ENCODE assay signal across 13 mouse cellular contexts in the genomic region with DNA sequence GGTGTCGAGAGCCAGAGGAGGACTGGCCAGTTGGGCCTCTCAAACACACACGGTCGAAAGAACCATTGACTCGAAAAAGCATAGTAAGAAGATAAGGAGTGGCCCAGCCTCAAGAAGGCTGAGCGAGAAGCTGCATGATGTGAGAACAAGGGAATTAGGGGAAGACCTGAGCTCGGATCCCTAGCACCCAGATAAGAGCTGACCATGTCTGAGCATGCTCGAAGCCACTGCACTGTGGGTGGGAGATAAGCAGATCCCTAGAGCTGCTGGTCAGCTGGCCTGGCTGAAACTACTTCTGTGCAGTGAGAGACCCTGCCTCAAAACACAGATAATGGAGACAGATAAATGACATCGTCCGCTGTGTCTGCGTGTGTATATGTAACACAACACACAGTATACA.
A peak's percentile ranks its signal among the peaks of the same experiment; 100 is the strongest.
DNase-seq lines count a peak whose midpoint lies in the region; ATAC-seq and TF ChIP-seq lines count a peak whose summit lies in the region.
"Had no signal": no experiment of that assay in that cellular context is flagged by ENCODE, and none has a peak within 500 bp of the region (broad histone marks: within the 10 kb centered on the region; RNA-seq: fewer than 3 reads in every experiment).

No protein-coding gene starts in this region.

- TF ChIP-seq EP300 in heart, adult 2 months (IDR thresholded peaks at IDR 0.05; ENCODE audit: insufficient read depth, low read depth, low read length): no peak
- TF ChIP-seq EP300 in lung, postnatal 0 days (IDR thresholded peaks at IDR 0.05): no peak; the same call in 1 of the 2 replicates

- no peak for ATAC-seq in heart, embryonic 14.5 days (ENCODE audit: insufficient number of reproducible peaks, insufficient read depth, low FRiP score, low read depth)
- no peak for ATAC-seq in lung, postnatal 0 days
- ATAC-seq: forebrain, embryonic 14.5 days had no signal

- H3K4me3 ChIP-seq in heart, embryonic 14.5 days (ENCODE audit: control insufficient read depth in 1 of 2, insufficient read depth in 1 of 2, low read depth in 1 of 2, low read length in 2 of 2): no peak overlapping the region
- H3K4me3 ChIP-seq in heart, adult 2 months: no peak overlapping the region
- H3K4me3 ChIP-seq in lung, postnatal 0 days (ENCODE audit: low read depth, low read length): no peak overlapping the region
- no peak overlapping the region for H3K4me3 ChIP-seq in limb, embryonic 10.5 days
- H3K4me3 ChIP-seq: hindbrain, embryonic 12.5 days; limb, embryonic 12.5 days; neural tube, embryonic 13.5 days had no signal

- H3K9ac ChIP-seq in heart, embryonic 14.5 days (ENCODE audit: low read length): peak overlapping the region; percentile 58
- no peak overlapping the region for H3K9ac ChIP-seq in heart, adult 2 months (ENCODE audit: low read depth, low read length)
- H3K9ac ChIP-seq in lung, postnatal 0 days (replicated peaks; ENCODE audit: low read depth): no peak overlapping the region
- H3K9ac ChIP-seq: hindbrain, embryonic 12.5 days; limb, embryonic 12.5 days; neural tube, embryonic 13.5 days had no signal

- H3K79me2 ChIP-seq in heart, adult 2 months (replicated peaks; ENCODE audit: control insufficient read depth, insufficient read depth, low read length): no peaks in the 10 kb centered on the region

- DNase-seq in heart, adult 2 months: no peak
- DNase-seq in lung, postnatal 0 days (ENCODE audit: low spot score): peak; percentile 21
- DNase-seq in lung, postnatal 36 days: no peak
- DNase-seq in limb, embryonic 10.5 days (ENCODE audit: low spot score): no peak
- no peak for DNase-seq in cerebellum, adult 8-10 months
- no peak for DNase-seq in thymus, postnatal 4 days
- DNase-seq: cerebellum, postnatal 36 days; kidney, adult 8-10 months had no signal

- TF ChIP-seq CTCF in heart, adult 2 months (IDR thresholded peaks at IDR 0.05): no peak
- TF ChIP-seq CTCF in lung, postnatal 0 days (IDR thresholded peaks at IDR 0.05): no peak

- peak overlapping the region; percentile 84 to 92 for H3K27ac ChIP-seq in heart, embryonic 14.5 days (replicated peaks in 1 of 2; ENCODE audit: control insufficient read depth in 1 of 2, insufficient read depth in 1 of 2, low read depth in 2 of 2, low read length in 2 of 2)
- H3K27ac ChIP-seq in heart, adult 2 months: no peak overlapping the region
- H3K27ac ChIP-seq in lung, postnatal 0 days (ENCODE audit: low read length): peak overlapping the region; percentile 70
- H3K27ac ChIP-seq in limb, embryonic 10.5 days: 0 out of 2 replicates have a peak overlapping the region, but pooled peaks have one; percentile 58
- H3K27ac ChIP-seq: hindbrain, embryonic 12.5 days; neural tube, embryonic 13.5 days had no signal

- H3K4me1 ChIP-seq in heart, embryonic 14.5 days (ENCODE audit: control insufficient read depth in 2 of 2, insufficient read depth in 2 of 2, low read length in 2 of 2): peaks cover 28 to 39% of the 10 kb centered on the region in 2 experiments
- peaks cover 6% of the 10 kb centered on the region for H3K4me1 ChIP-seq in heart, adult 2 months (ENCODE audit: control insufficient read depth, insufficient read depth, low read length)
- peaks cover 11% of the 10 kb centered on the region; the same call in 1 of the 2 replicates for H3K4me1 ChIP-seq in lung, postnatal 0 days (ENCODE audit: insufficient read depth, low read depth, low read length)
- peaks cover 35% of the 10 kb centered on the region for H3K4me1 ChIP-seq in limb, embryonic 10.5 days
- H3K4me1 ChIP-seq: hindbrain, embryonic 12.5 days; neural tube, embryonic 13.5 days had no signal

- 33% methylated on average over 10 of the region's 10 CpGs for WGBS in heart, embryonic 14.5 days
- WGBS in heart, adult 2 months: 69% methylated on average over 10 of the region's 10 CpGs
- 68% methylated on average over 10 of the region's 10 CpGs for WGBS in lung, postnatal 0 days
- 89% methylated on average over 10 of the region's 10 CpGs for WGBS in limb, embryonic 10.5 days

- no peaks in the 10 kb centered on the region for H3K9me3 ChIP-seq in heart, embryonic 14.5 days (ENCODE audit: control insufficient read depth, low read length)
- no peaks in the 10 kb centered on the region for H3K9me3 ChIP-seq in lung, postnatal 0 days (ENCODE audit: low read length)
- no peaks in the 10 kb centered on the region for H3K9me3 ChIP-seq in limb, embryonic 10.5 days (replicated peaks)
- H3K9me3 ChIP-seq: hindbrain, embryonic 12.5 days; limb, embryonic 12.5 days; neural tube, embryonic 13.5 days had no signal

- intact Hi-C loops in heart, adult 2 months (cut with DNase I): no loop called here

- H3K4me2 ChIP-seq in heart, embryonic 14.5 days (ENCODE audit: low read length): no peak overlapping the region
- H3K4me2 ChIP-seq in lung, postnatal 0 days (replicated peaks; ENCODE audit: low read depth, low read length): no peak overlapping the region
- H3K4me2 ChIP-seq: hindbrain, embryonic 12.5 days; limb, embryonic 12.5 days; neural tube, embryonic 13.5 days had no signal

- H3K36me3 ChIP-seq in heart, embryonic 14.5 days (ENCODE audit: control insufficient read depth, insufficient read depth, low read length): no peaks in the 10 kb centered on the region
- H3K36me3 ChIP-seq in heart, adult 2 months (ENCODE audit: control insufficient read depth, insufficient read depth, low read length): no peaks in the 10 kb centered on the region
- no peaks in the 10 kb centered on the region for H3K36me3 ChIP-seq in lung, postnatal 0 days (ENCODE audit: insufficient read depth, low read length)
- no peaks in the 10 kb centered on the region for H3K36me3 ChIP-seq in limb, embryonic 10.5 days
- H3K36me3 ChIP-seq: hindbrain, embryonic 12.5 days; limb, embryonic 12.5 days; neural tube, embryonic 13.5 days had no signal

- no peak for TF ChIP-seq POLR2A in heart, adult 2 months (IDR thresholded peaks at IDR 0.05; ENCODE audit: insufficient read depth, low read depth, low read length)

- no peaks in the 10 kb centered on the region for H3K27me3 ChIP-seq in heart, embryonic 14.5 days (ENCODE audit: control insufficient read depth, insufficient read depth, low read length)
- H3K27me3 ChIP-seq in heart, adult 2 months (ENCODE audit: control insufficient read depth, insufficient read depth, low read length): no peaks in the 10 kb centered on the region
- H3K27me3 ChIP-seq in lung, postnatal 0 days (replicated peaks; ENCODE audit: insufficient read depth, low read length): no peaks in the 10 kb centered on the region
- no peaks in the 10 kb centered on the region for H3K27me3 ChIP-seq in limb, embryonic 10.5 days (ENCODE audit: low read depth, poor library complexity, severe bottlenecking)
- H3K27me3 ChIP-seq: hindbrain, embryonic 12.5 days; limb, embryonic 12.5 days; neural tube, embryonic 13.5 days had no signal
